Mouse (Mus musculus) lung, adult 2 months (tissue): ENCODE measurements around the gene Apoc2.

Source experiments
- CTCF ChIP-seq: fragments of 200-500 bp; IDR thresholded peaks from 2 replicates; pipeline ENCODE4 v1.5.1; 2011; ENCODE audit warnings: mild to moderate bottlenecking, low read length, control low read depth; ENCODE audit not compliant: insufficient read depth
- POLR2A ChIP-seq: fragments of 200-500 bp; IDR thresholded peaks from 2 replicates; pipeline ENCODE4 v1.6.1; 2011; ENCODE audit warnings: low read depth, mild to moderate bottlenecking, control low read depth, low read length, borderline replicate concordance; ENCODE audit errors: extremely low read depth

DNA sequence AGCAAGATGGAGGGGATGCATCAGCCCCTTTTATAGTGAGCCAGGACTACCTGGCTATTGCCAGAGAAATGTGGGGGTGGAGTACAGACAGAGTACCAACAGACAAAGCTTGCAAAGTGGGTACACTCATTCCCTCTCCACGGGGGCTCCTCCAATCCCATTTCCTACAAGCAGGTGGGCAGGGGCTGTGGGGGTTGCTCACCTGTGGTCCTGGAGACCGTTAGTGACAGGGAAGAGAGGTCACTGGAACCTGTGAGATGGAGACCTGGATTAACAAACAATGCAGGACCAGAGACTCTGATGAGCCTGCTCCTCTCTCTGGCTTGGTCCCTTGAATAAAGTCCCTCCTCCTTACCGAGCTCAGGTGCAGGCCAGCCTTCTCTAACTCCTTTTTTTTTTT lies 50.0 kb downstream of the Apoc2 start:
- TF ChIP-seq CTCF: no peak
- TF ChIP-seq POLR2A: no peak
